Mouse (Mus musculus): ENCODE data around the gene Cdca7. TPM values are rescaled to one million over a fixed set of nuclear protein-coding genes. Genes with fewer than 3 reads are reported as not detected.

Cdca7 gene
- 7.9 TPM for polyA plus RNA-seq (2017; shearing (Covaris generic))

GRCm38 (mm10) chr2:72475797-72476485 lies at the start of gene Cdca7:
Gene Cdca7, plus strand, starts transcription at chr2:72476159.

Other genes with a start within 250 kb of the Cdca7 start
- gene Map3k20, start 190.5 kb upstream of the Cdca7 start, polyA plus RNA-seq (2017; shearing (Covaris generic)) = 0.11 TPM

All from effector memory CD4-positive, alpha-beta T cell, adult 5 months (primary cell).